Mouse (Mus musculus): ENCODE data around the gene Nol9.

DNA sequence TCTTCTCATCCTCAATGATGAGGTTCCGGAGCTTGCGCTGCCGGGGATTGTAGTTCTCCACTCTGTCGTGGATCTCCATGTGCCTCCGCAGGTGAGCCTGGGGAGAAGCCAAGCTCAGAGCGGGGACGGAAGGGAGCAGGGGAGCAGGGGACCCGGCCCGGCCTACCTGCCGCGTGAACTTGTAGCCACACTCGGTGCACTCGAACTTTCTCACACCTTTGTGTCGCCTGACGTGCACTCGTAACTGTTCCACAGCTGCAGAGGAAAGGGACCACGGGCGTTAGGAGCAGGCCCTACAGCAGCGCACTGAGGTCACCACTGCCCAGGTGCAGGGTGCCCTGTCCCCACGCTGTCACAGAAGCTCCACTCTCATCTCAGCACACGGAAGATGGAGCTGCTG is 19.1 kb upstream of the Nol9 start:
- TF ChIP-seq POLR2A (IDR thresholded peaks at IDR 0.05; ENCODE audit: low read depth, low read length) (no peak), CTCF (conservative IDR thresholded peaks at IDR 0.05; ENCODE audit: insufficient read depth, insufficient read length, low read depth, low read length) (no peak)
